Mouse (Mus musculus) gastrocnemius, postnatal 4 days (tissue): ENCODE data around the gene Bri3bp. TPM values are rescaled to one million over a fixed set of nuclear protein-coding genes. Genes with fewer than 3 reads are reported as not detected.

Source experiments
- DNase-seq, 2 experiments: peaks; one replicate each; pipeline ENCODE4 v3.0.0; 2021 to 2022; ENCODE audit warnings: low spot score in 2 of 2, mixed read lengths in 2 of 2
- microRNA-seq: library from miRNA; unstranded; fragments of <30 nt; microRNA quantifications from one replicate; pipeline ENCODE4 v1.2.0, GENCODE M21; 2021
- total RNA-seq, 2 experiments: library from RNA; stranded (reverse); gene quantifications; 2 replicates each; pipeline ENCODE4 v1.2.3; 2021

The Bri3bp gene
- total RNA-seq, 2 experiments from 2014 or later, result 10.4 to 12.0 TPM

GRCm38 (mm10) chr5:125509541-125509940 is 68.2 kb downstream of the Bri3bp start:
- no peak for DNase-seq

Small RNAs within 50 kb of the gene (microRNA-seq; reads per million reads assigned to microRNA genes)
- not detected for gene Gm27551

Other genes with a start within 250 kb of the Bri3bp start
- gene Scarb1, start 100.5 kb upstream of the Bri3bp start, total RNA-seq, result 10 to 100 TPM; 49.4 to 54.6 TPM
- gene Gm10382, start 52.2 kb upstream of the Bri3bp start, total RNA-seq, result not detected
- gene Ubc, start 51.4 kb upstream of the Bri3bp start, total RNA-seq, result 100 to 1,000 TPM; 650 to 744 TPM
- gene Dhx37, start 7.4 kb upstream of the Bri3bp start, total RNA-seq, result 1 to 10 TPM; 6.8 to 7.8 TPM
- gene Aacs, start 34.2 kb downstream of the Bri3bp start, total RNA-seq, result 10 to 100 TPM; 11.6 to 13.7 TPM
- gene Tmem132b, start 90.2 kb downstream of the Bri3bp start, total RNA-seq, result under 1 TPM; 0.32 to 0.39 TPM